Mouse (Mus musculus): ENCODE measurements around the gene Grm4.
A peak's percentile ranks its signal among the peaks of the same experiment; 100 is the strongest.

DNA sequence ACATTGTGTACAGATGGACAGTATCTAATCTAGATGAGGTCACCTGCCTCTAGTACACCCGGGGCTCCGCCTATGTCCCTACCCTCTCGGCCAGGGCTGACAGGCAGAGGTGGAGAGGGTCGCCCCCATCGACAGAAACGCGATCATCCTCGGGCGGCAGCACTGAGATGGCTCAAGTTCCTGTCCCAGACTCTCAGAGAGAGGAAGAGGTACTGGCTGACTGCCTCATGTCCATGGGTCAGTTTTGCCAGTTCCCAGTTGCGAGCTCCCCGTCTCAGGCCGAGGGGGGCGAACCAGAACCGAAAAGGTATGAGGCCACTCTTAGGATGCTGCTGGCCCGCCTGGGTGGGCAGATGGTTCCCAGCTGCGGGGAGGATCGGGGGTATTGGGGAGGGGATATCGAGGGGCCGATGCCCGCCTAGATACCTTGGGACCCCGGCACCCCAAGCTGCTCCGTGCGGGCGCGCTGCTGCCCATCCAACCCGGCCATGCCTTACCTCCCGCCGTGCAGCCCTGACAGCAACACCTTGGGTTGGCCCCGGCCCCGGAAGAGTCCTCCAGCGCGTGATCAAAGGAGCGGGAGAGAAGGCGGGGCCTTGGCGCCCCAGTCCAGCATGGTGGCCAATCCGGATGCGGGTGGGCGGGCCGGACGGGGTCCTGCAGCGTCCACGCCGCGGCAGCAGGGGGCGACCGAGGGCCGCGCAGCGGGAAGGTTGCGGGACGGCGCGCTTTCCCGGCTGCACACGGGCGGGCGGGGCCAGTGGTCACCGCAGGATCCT is 44.1 kb upstream of the Grm4 start, which contains the start of gene AI413582:
- TF ChIP-seq CTCF (IDR thresholded peaks at IDR 0.05; ENCODE audit: low read depth) (peak; percentile 79), EP300 (IDR thresholded peaks at IDR 0.05; ENCODE audit: low read depth) (no peak)

Data from liver, embryonic 14.5 days (tissue).